Mouse (Mus musculus) regulatory T cell (primary cell): ENCODE data around the gene Park7.

Source experiments
- in situ Hi-C: fragments of 300-600 bp; cut with MboI, MseI; formaldehyde crosslinking; loops from one replicate; pipeline ENCODE4 v1.15.1; 2025; ENCODE audit warnings: high pct_unique_total_duplicates

Gene Park7

DNA sequence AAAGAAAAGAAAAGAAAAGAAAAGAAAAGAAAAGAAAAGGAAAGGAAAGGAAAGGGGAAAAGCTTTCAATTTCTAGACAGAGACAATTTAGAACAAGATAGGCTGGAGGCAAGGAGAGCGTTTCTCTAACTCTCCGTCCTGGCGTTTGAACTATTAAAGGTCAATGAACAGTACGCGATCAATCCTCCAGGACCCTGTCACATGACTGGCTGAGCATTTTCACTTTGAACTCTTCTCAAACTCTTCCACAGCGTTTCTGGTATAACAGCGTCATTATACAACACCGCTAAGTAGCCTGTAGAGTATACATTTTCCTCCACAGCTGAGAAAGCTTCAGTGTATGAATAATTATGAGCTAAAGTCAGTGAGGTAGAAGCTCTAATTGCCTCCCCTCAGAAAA is 62.2 kb downstream of the Park7 start:
- in situ Hi-C loops: loop anchor here (5.0 kb wide), 1 partner anchor 60 kb away; no protein-coding TSS in a partner anchor

GRCm38 (mm10) chr4:150850893-150851292 is 63.3 kb downstream of the Park7 start:
- in situ Hi-C loops: loop anchor here (5.0 kb wide), 1 partner anchor 59 kb away; no protein-coding TSS in a partner anchor

DNA sequence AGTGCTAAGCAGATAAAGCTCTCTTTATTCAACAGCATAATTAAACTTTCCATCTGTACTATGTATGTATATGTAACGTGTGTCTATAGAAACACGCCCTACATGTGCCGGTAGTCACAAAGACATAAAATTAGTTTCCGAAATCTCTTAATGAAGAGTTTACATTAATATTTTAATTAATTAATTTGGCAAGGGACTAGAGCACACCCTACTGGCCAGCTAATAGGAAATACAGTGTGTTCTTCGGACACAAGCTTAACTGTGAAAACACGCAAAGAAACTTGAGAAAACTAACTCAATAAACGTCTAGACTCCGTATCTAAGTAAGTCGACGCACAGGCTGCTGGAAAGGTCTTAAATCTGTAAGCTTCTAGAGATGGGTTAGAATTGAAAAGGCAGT is 64.3 kb downstream of the Park7 start:
- in situ Hi-C loops: loop anchor here (5.0 kb wide), 1 partner anchor 58 kb away; no protein-coding TSS in a partner anchor
